Mouse (Mus musculus): ENCODE measurements around the gene Acp7.

- TF ChIP-seq ZNF384 (IDR thresholded peaks at IDR 0.05; ENCODE audit: low read depth, low read length) = no peak
- no peak for TF ChIP-seq SIN3A (IDR thresholded peaks at IDR 0.05; ENCODE audit: low read length)
- no peak for TF ChIP-seq EP300 (IDR thresholded peaks at IDR 0.05; ENCODE audit: low read depth in 1 of 2, low read length in 2 of 2)
- TF ChIP-seq SMC3 (IDR thresholded peaks at IDR 0.05; ENCODE audit: low read depth, low read length) = no peak
- no peak for TF ChIP-seq CTCF (IDR thresholded peaks at IDR 0.05 in 2 of 3, conservative IDR thresholded peaks at IDR 0.05 in 1 of 3; ENCODE audit: control insufficient read depth in 1 of 3, insufficient read depth in 1 of 3, low read depth in 2 of 3, low read length in 3 of 3, poor library complexity in 1 of 3, severe bottlenecking in 1 of 3)
- no peak for TF ChIP-seq TCF12 (IDR thresholded peaks at IDR 0.05; ENCODE audit: low read depth, low read length)
- TF ChIP-seq MAX (IDR thresholded peaks at IDR 0.05; ENCODE audit: low read length) = no peak
- TF ChIP-seq NRF1 (IDR thresholded peaks at IDR 0.05; ENCODE audit: insufficient read depth, low read depth, low read length, poor library complexity, severe bottlenecking) = no peak
- TF ChIP-seq TAL1 (IDR thresholded peaks at IDR 0.05; ENCODE audit: low read length) = no peak
- TF ChIP-seq POLR2A (IDR thresholded peaks at IDR 0.05; ENCODE audit: control insufficient read depth in 1 of 2, insufficient read depth in 1 of 2, low read depth in 1 of 2, low read length in 2 of 2, poor library complexity in 1 of 2) = no peak
- no peak for TF ChIP-seq UBTF (IDR thresholded peaks at IDR 0.05; ENCODE audit: borderline replicate concordance, insufficient read depth, low read depth, low read length)
- no peak for TF ChIP-seq ZC3H11A (IDR thresholded peaks at IDR 0.05; ENCODE audit: low read depth, low read length)
Measured at GRCm38 (mm10) chr7:28578543-28579053, 52.5 kb downstream of the Acp7 start.
